Mouse (Mus musculus): ENCODE data around the gene Olfr543.

DNA sequence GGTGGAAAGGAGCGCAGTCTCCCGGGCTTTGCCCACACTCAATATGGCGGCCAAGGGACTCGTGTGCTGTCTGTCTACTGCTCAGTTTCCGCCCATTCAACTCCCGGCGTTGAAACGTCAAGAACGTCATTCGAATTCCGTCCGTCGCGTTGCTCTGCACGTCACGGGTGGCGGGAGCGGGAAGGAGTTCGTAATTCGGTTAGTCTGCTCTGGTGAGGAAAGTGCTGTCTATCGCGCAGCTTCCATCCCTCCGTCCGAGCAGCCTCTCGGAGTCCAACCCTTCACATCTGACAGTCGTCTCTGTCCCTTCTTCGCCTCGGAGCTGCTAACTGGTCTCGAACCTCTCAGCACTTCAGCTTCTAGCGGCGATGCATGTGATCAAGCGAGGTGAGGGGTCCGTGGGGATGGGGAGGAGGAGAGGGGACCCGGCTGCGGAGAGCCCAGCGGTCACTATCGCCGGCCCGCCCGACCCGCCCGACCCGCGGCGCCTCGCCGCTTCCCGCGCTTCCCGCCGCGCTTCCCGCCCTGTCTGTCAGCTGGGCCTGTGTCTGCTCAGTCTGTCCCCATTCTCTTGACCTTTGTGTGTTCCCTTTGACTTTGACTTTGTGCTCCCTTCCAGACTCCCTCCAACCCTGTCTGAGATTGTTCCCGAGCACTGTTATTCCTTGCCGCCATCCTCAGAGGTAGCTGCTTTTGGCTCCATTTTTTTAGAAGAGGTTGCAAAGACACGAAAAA lies 39.7 kb downstream of the Olfr543 start, which contains the start of gene Rrm1:
- peak; percentile 7; the same call in 1 of the 2 replicates for TF ChIP-seq CTCF (IDR thresholded peaks at IDR 0.05; ENCODE audit: control insufficient read depth, insufficient read depth, insufficient replicate concordance, low read depth, low read length)
- peak; percentile 94 for TF ChIP-seq POLR2A (IDR thresholded peaks at IDR 0.05; ENCODE audit: control insufficient read depth, low read depth, low read length)

Measured in testis, adult 2 months (tissue).